Mouse (Mus musculus) C2C12 (cell line): Measurements from ENCODE around the gene Prickle4. TPM values are rescaled to one million over a fixed set of nuclear protein-coding genes. Genes with fewer than 3 reads are reported as not detected.

Experiments used
- H3K27me3 ChIP-seq: one replicate; pipeline ENCODE4 v1.6.1; 2011; ENCODE audit not compliant: control insufficient read depth, insufficient read depth, insufficient read length
- H3K36me3 ChIP-seq: one replicate; pipeline ENCODE4 v1.6.1; 2011; ENCODE audit not compliant: control insufficient read depth, insufficient read depth
- H3K4me3 ChIP-seq: one replicate; pipeline ENCODE4 v1.5.1; 2011; ENCODE audit warnings: mild to moderate bottlenecking, control low read depth; ENCODE audit not compliant: poor library complexity, insufficient read depth, severe bottlenecking
- H3K79me2 ChIP-seq: one replicate; pipeline ENCODE4 v1.6.1; 2011; ENCODE audit not compliant: control insufficient read depth, insufficient read depth
- H3K79me3 ChIP-seq: one replicate; pipeline ENCODE4 v1.6.1; 2011; ENCODE audit warnings: low read depth, control low read depth
- H3ac ChIP-seq: one replicate; pipeline ENCODE3; 2011; ENCODE audit warnings: low read depth; ENCODE audit not compliant: control insufficient read depth, insufficient read length
- CEBPB ChIP-seq: IDR thresholded peaks from one replicate; pipeline ENCODE4 v1.6.1; 2011; ENCODE audit warnings: low read depth, mild to moderate bottlenecking, control low read depth, moderate library complexity
- CTCF ChIP-seq: IDR thresholded peaks from one replicate; pipeline ENCODE4 v1.5.1; 2011; ENCODE audit not compliant: control insufficient read depth, insufficient read depth, insufficient read length
- FOSL1 ChIP-seq: IDR thresholded peaks from one replicate; pipeline ENCODE4 v1.8.0; 2011; ENCODE audit warnings: mild to moderate bottlenecking, low read length; ENCODE audit not compliant: poor library complexity, insufficient read depth, severe bottlenecking
- MAX ChIP-seq: IDR thresholded peaks from one replicate; pipeline ENCODE4 v1.6.1; 2011; ENCODE audit warnings: mild to moderate bottlenecking, control low read depth
- MYOD1 ChIP-seq: IDR thresholded peaks from one replicate; pipeline ENCODE4 v1.6.1; 2011; ENCODE audit warnings: low read depth; ENCODE audit not compliant: control insufficient read depth, insufficient read length
- MYOG ChIP-seq: IDR thresholded peaks from one replicate; pipeline ENCODE4 v1.6.1; 2011; ENCODE audit not compliant: control insufficient read depth, insufficient read length; ENCODE audit errors: extremely low read depth
- USF1 ChIP-seq: IDR thresholded peaks from one replicate; pipeline ENCODE4 v1.6.1; 2011; ENCODE audit warnings: low read depth, mild to moderate bottlenecking, control low read depth, moderate library complexity
- polyA plus RNA-seq: library from polyadenylated mRNA; unstranded; fragments of >200 nt; fragmentation: generic; extraction: Trizol; gene quantifications from one replicate; pipeline ENCODE4 v1.2.1, GENCODE M21; 2012; ENCODE audit warnings: missing spikeins

Gene Prickle4
- polyA plus RNA-seq, 1 experiment = 0.12 TPM

DNA sequence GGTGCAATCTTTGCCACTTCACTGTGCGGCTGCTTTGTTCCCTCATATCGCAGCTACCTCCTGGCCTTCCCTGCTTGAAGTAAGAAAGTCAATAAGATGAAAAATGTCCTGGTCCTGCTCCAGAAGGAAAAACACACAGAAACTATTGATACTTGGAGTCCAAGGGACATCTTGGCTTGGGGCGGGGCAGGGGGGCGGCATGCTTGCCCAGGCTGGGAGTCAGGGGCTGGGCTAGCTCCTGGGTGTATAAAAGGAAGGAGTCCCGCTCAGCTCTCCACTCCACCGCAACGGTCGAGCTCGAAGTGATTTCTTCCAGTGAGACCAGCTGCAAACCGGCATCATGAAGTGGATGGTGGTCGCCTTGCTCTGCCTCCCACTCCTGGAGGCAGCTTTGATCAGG is 32.0 kb upstream of the Prickle4 start, which contains the start of gene Pgc:
TSS of gene Pgc (plus strand) at position 277 of the 400 bp plus-strand sequence.
- TF ChIP-seq MYOD1 (no peak), USF1 (no peak), CEBPB (no peak), MAX (no peak)
- no peak within 1 kb of the TSS for H3ac ChIP-seq
- H3K4me3 ChIP-seq = no peak within 1 kb of the TSS
- H3K36me3 ChIP-seq = no peaks in the 10 kb centered on the region
- H3K27me3 ChIP-seq = peaks cover 49% of the 10 kb centered on the region
- no peaks in the 10 kb centered on the region for H3K79me3 ChIP-seq
- H3K79me2 ChIP-seq = no peaks in the 10 kb centered on the region

DNA sequence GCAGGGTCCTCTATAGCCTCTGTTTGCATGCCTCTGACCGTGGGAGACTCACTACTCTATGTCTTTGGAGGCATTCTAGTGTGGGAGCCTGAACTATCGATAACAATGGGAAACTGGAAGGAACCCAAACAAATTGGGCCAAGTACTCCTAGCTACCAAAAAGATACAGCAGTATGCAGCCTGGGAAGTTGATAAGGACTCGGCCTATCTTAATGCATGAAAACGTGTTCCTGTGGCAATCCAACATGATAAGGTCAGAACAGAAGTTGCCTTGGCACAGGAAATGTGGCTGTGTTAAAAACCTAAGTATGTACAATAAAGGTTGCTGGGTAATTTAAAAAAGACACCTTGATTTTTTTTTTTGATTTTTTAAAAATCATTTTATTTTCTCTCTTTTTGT is 26.6 kb upstream of the Prickle4 start:
- peaks cover 25% of the 10 kb centered on the region for H3K27me3 ChIP-seq
- TF ChIP-seq FOSL1 (no peak), CTCF (no peak), CEBPB (no peak), MAX (no peak), USF1 (no peak), MYOG (no peak)
- H3K4me3 ChIP-seq = no peak overlapping the region

DNA sequence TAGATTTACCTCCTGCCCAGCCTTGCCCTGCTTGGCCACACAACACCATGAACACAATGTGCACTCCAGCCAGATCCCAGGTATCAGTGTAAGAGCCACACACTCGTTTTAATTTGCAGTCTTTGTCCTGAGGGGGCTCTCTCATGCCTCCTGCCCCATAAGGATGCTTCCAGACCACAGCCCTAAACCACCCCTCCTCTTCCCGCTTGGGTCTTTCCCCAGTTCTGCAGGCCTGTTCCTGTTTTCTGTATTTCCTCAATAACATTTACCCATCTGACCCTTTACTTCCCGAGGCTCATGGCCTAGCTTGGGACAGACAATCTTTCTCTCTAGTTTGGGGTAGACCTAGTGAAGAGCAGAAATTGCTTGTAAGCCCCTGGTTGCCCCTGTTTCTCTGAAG is 20.5 kb upstream of the Prickle4 start:
- Histone ChIP-seq H3ac (no peak overlapping the region), H3K4me3 (no peak overlapping the region), H3K79me2 (no peaks in the 10 kb centered on the region), H3K27me3 (peaks cover 40% of the 10 kb centered on the region), H3K36me3 (no peaks in the 10 kb centered on the region), H3K79me3 (no peaks in the 10 kb centered on the region)
- no peak for TF ChIP-seq CEBPB
- TF ChIP-seq MYOD1 = no peak
- TF ChIP-seq MYOG = no peak
- TF ChIP-seq FOSL1 = no peak
- TF ChIP-seq USF1 = no peak
- TF ChIP-seq MAX = no peak
- TF ChIP-seq CTCF = no peak

More for the DNA sequence above, 26.6 kb upstream of the Prickle4 start:
- Histone ChIP-seq H3K79me2 (no peaks in the 10 kb centered on the region), H3K79me3 (no peaks in the 10 kb centered on the region), H3K36me3 (no peaks in the 10 kb centered on the region), H3ac (no peak overlapping the region)

DNA sequence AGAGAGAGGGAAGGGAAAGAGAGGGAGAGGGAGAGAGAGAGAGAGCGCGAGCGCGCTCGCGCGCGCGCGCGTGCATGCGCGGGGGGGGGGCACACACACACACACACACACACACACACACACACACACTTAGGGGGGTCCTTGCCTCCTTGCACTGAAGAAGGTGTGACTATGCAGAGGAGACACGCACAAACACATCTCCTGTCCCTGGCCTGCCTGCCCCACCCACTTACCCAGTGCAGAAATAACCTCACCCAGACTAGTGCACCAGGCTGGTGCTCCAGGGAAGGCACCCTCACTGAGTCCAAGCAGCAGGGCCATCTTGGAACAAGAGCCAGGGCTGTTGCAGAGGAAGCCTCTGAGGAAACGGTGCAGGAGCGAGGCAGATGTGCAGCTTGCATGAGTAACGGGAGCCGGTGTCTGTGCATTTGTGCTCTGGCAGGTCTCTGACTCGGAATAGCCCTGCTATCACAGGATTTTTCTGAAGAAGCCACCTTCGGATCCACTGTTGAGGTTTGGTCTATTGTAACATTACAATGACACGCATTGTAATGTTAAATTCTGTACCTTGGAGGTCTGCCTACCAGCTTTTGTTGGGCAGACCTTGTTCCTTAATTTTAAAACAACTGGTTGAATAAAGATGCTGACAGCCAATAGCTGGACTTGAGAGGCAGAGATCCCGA is 18.5 kb upstream of the Prickle4 start:
- TF ChIP-seq CEBPB = no peak
- no peak for TF ChIP-seq MYOG
- TF ChIP-seq MAX = no peak
- no peak for TF ChIP-seq MYOD1
- no peak for TF ChIP-seq FOSL1
- no peak for TF ChIP-seq USF1
- TF ChIP-seq CTCF = no peak
- Histone ChIP-seq H3K79me3 (no peaks in the 10 kb centered on the region), H3K79me2 (no peaks in the 10 kb centered on the region), H3K4me3 (no peak overlapping the region), H3ac (no peak overlapping the region), H3K36me3 (no peaks in the 10 kb centered on the region), H3K27me3 (peaks cover 48% of the 10 kb centered on the region)

DNA sequence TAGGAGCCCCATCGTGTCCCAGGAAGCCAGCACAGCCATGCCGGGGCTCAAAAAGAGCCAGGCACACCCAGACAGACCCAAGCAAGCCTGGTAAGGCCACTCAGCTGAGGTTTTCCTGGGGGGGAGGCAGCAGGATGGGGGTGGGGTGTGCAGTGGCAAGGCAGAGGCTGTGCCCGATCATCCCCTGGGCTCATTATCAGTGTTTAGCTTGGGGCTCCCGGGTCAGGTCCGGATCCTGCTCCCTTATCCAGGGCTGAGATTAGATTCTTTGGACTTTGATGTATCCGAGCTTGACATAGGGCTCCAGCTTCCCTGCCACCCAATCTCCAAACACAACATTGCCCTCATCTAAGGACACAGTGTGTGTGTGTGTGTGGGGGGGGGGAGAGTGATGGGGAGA is 17.3 kb upstream of the Prickle4 start:
- Histone ChIP-seq H3K4me3 (no peak overlapping the region), H3K79me2 (no peaks in the 10 kb centered on the region), H3K27me3 (peaks cover 48% of the 10 kb centered on the region), H3K36me3 (no peaks in the 10 kb centered on the region), H3ac (no peak overlapping the region), H3K79me3 (no peaks in the 10 kb centered on the region)
- TF ChIP-seq MYOG (no peak), FOSL1 (no peak), CEBPB (no peak)

DNA sequence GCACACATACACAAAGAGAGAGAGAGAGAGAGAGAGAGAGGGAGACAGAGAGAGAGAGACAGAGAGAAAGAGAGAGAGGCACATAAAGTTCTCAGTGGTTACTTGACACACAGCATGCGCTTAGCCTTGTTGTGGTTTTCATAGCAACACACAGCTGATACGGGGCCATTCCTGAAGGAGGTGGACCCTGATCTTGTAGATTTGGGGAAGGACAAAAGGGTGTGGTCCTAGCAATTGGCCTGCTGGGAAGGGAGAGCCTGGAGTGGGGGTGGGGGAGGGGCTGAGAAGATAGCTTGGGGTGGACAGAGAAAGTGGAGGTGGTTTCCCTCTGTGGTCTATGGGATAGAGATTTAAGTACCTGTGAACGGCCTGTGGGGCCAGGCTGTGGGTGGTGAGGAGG is 15.5 kb upstream of the Prickle4 start:
- Histone ChIP-seq H3K27me3 (peaks cover 29% of the 10 kb centered on the region), H3K79me2 (no peaks in the 10 kb centered on the region), H3K79me3 (no peaks in the 10 kb centered on the region), H3ac (no peak overlapping the region), H3K36me3 (no peaks in the 10 kb centered on the region), H3K4me3 (no peak overlapping the region)
- TF ChIP-seq MAX (no peak), FOSL1 (no peak)
